12 mouse cellular contexts compared by ENCODE assay signal in the genomic region with DNA sequence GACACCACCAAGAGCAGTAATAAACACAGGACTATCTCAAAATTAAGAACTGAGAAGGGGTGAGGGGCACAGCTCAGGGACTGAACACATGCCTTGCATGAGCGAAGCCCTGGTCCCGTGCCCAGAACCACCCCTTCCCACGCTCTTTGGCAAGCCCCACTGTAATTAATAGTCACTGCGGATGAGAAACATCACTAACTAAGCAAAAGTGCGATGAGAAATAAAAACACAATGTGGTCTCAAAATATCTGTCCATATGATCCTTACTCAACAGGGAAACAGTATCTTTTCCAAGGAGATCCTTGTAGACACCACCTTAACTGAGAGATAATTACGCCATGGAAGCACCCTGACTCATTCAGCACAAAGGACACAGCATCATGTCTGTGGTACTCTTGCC. TPM values are rescaled to one million over a fixed set of nuclear protein-coding genes. Genes with fewer than 3 reads are reported as not detected.
DNase-seq lines count a peak whose midpoint lies in the region; ATAC-seq and TF ChIP-seq lines count a peak whose summit lies in the region.
"Had no signal": no experiment of that assay in that cellular context is flagged by ENCODE, and none has a peak within 500 bp of the region (broad histone marks: within the 10 kb centered on the region; RNA-seq: fewer than 3 reads in every experiment).

No protein-coding gene starts in this region.

- H3K4me3 ChIP-seq in hindbrain, embryonic 15.5 days, result no peak overlapping the region
- no peak overlapping the region for H3K4me3 ChIP-seq in hindbrain, embryonic 12.5 days
- no peak overlapping the region for H3K4me3 ChIP-seq in layer of hippocampus, adult 2 months
- no peak overlapping the region for H3K4me3 ChIP-seq in intestine, postnatal 0 days (ENCODE audit: low read depth, low read length)
- H3K4me3 ChIP-seq: erythroblast, embryonic 14.5 days; liver, embryonic 15.5 days; midbrain, embryonic 13.5 days; stomach, embryonic 15.5 days had no signal

- intact Hi-C loops in left cerebral cortex, postnatal 36 days (cut with DNase I), result no loop called here

- H3K9ac ChIP-seq in hindbrain, embryonic 15.5 days, result no peak overlapping the region
- H3K9ac ChIP-seq in hindbrain, embryonic 12.5 days, result no peak overlapping the region
- H3K9ac ChIP-seq in intestine, postnatal 0 days (ENCODE audit: low read depth, low read length), result no peak overlapping the region
- H3K9ac ChIP-seq: liver, embryonic 15.5 days; midbrain, embryonic 13.5 days; stomach, embryonic 15.5 days had no signal

- H3K4me1 ChIP-seq in hindbrain, embryonic 15.5 days (replicated peaks), result no peaks in the 10 kb centered on the region
- no peaks in the 10 kb centered on the region for H3K4me1 ChIP-seq in hindbrain, embryonic 12.5 days
- H3K4me1 ChIP-seq in intestine, postnatal 0 days (replicated peaks; ENCODE audit: control insufficient read depth, insufficient read depth, low read length), result no peaks in the 10 kb centered on the region
- H3K4me1 ChIP-seq: liver, embryonic 15.5 days; midbrain, embryonic 13.5 days; stomach, embryonic 15.5 days had no signal

- DNase-seq in NIH3T3 (ENCODE audit: low read depth), result peak; percentile 16
- DNase-seq in layer of hippocampus, adult 2 months (ENCODE audit: low spot score in 2 of 2), result peak; percentile 81 to 86
- DNase-seq in left cerebral cortex, postnatal 36 days (ENCODE audit: low spot score in 2 of 2), result peak; percentile 40 to 49
- DNase-seq in thymus, postnatal 0 days (ENCODE audit: low spot score), result no peak

- H3K36me3 ChIP-seq in hindbrain, embryonic 15.5 days, result peaks cover 19% of the 10 kb centered on the region
- H3K36me3 ChIP-seq in hindbrain, embryonic 12.5 days, result peaks cover 26% of the 10 kb centered on the region
- peaks cover 6% of the 10 kb centered on the region; the same call in 1 of the 2 replicates for H3K36me3 ChIP-seq in intestine, postnatal 0 days (ENCODE audit: control insufficient read depth, insufficient read depth)
- H3K36me3 ChIP-seq: liver, embryonic 15.5 days; stomach, embryonic 15.5 days had no signal

- no peak overlapping the region for H3K27ac ChIP-seq in hindbrain, embryonic 15.5 days (replicated peaks)
- H3K27ac ChIP-seq in hindbrain, embryonic 12.5 days, result no peak overlapping the region
- H3K27ac ChIP-seq in layer of hippocampus, adult 2 months, result no peak overlapping the region
- H3K27ac ChIP-seq in intestine, postnatal 0 days (ENCODE audit: low read depth, low read length), result no peak overlapping the region
- H3K27ac ChIP-seq: liver, embryonic 15.5 days; midbrain, embryonic 13.5 days; stomach, embryonic 15.5 days had no signal

- 68% methylated on average over 6 of the region's 6 CpGs for WGBS in hindbrain, embryonic 15.5 days
- WGBS in hindbrain, embryonic 12.5 days, result 90% methylated on average over 6 of the region's 6 CpGs
- 87% methylated on average over 6 of the region's 6 CpGs for WGBS in intestine, postnatal 0 days

- no peaks in the 10 kb centered on the region for H3K27me3 ChIP-seq in hindbrain, embryonic 15.5 days
- H3K27me3 ChIP-seq in hindbrain, embryonic 12.5 days, result no peaks in the 10 kb centered on the region
- H3K27me3 ChIP-seq in intestine, postnatal 0 days (replicated peaks; ENCODE audit: control insufficient read depth, insufficient read depth, low read length), result no peaks in the 10 kb centered on the region
- H3K27me3 ChIP-seq: liver, embryonic 15.5 days; midbrain, embryonic 13.5 days; stomach, embryonic 15.5 days had no signal

- ATAC-seq in hindbrain, embryonic 15.5 days (ENCODE audit: low FRiP score, low read depth), result peak; percentile 69
- ATAC-seq in hindbrain, embryonic 12.5 days (ENCODE audit: low FRiP score), result no peak
- ATAC-seq in monocyte, adult 5-6 weeks (replicated peaks; ENCODE audit: insufficient number of reproducible peaks, low FRiP score, low TSS enrichment, poor library complexity, severe bottlenecking), result no peak
- ATAC-seq in intestine, postnatal 0 days, result no peak
- ATAC-seq: midbrain, embryonic 13.5 days had no signal

- no peak for TF ChIP-seq CTCF in layer of hippocampus, adult 2 months (conservative IDR thresholded peaks at IDR 0.05)
- no peak for TF ChIP-seq CTCF in intestine, postnatal 0 days (IDR thresholded peaks at IDR 0.05; ENCODE audit: low read depth)

- H3K9me3 ChIP-seq in hindbrain, embryonic 15.5 days, result no peaks in the 10 kb centered on the region
- H3K9me3 ChIP-seq in hindbrain, embryonic 12.5 days (replicated peaks), result no peaks in the 10 kb centered on the region
- H3K9me3 ChIP-seq in intestine, postnatal 0 days (ENCODE audit: control insufficient read depth), result no peaks in the 10 kb centered on the region
- H3K9me3 ChIP-seq: liver, embryonic 15.5 days; midbrain, embryonic 13.5 days; stomach, embryonic 15.5 days had no signal

- H3K4me2 ChIP-seq in hindbrain, embryonic 15.5 days, result no peak overlapping the region
- H3K4me2 ChIP-seq in hindbrain, embryonic 12.5 days (replicated peaks), result no peak overlapping the region
- H3K4me2 ChIP-seq in intestine, postnatal 0 days (replicated peaks; ENCODE audit: low read depth), result no peak overlapping the region
- H3K4me2 ChIP-seq: liver, embryonic 15.5 days; midbrain, embryonic 13.5 days; stomach, embryonic 15.5 days had no signal

RNA-seq across cellular contexts. Expression of a gene that starts 17.9 kb away (rescaled TPM):
- polyA plus RNA-seq in hindbrain, embryonic 15.5 days (2015; fragmentation: Nextera tagmentation; extraction: Ambion mirVana), result 7.9 and 8.2 TPM in 2 replicates
- polyA plus RNA-seq in hindbrain, embryonic 12.5 days (2016; fragmentation: Nextera tagmentation; extraction: Ambion mirVana), result 9.4 and 10.1 TPM in 2 replicates
- total RNA-seq in layer of hippocampus, adult 2 months (2021), result 10 to 100 TPM; 58.2 to 59.9 TPM
- 10 to 100 TPM; 84.1 to 91.3 TPM for total RNA-seq in left cerebral cortex, postnatal 36 days (2021)
- 1.1 to 3.1 TPM (median 1.2 TPM) in 3 replicates for total RNA-seq in monocyte, adult 5-6 weeks (2017)
- polyA plus RNA-seq in intestine, postnatal 0 days (2015; fragmentation: Nextera tagmentation; extraction: Ambion mirVana), result 2.8 and 3.1 TPM in 2 replicates
- polyA plus RNA-seq in thymus, postnatal 0 days (2015; fragmentation: Nextera tagmentation; extraction: Ambion mirVana), result 2.5 and 2.8 TPM in 2 replicates

RNA-seq across cellular contexts. Expression of a gene that starts 49.6 kb away (rescaled TPM):
- 10.8 and 12.8 TPM in 2 replicates for polyA plus RNA-seq in hindbrain, embryonic 15.5 days (2015; fragmentation: Nextera tagmentation; extraction: Ambion mirVana)
- polyA plus RNA-seq in hindbrain, embryonic 12.5 days (2016; fragmentation: Nextera tagmentation; extraction: Ambion mirVana), result 12.7 and 14.2 TPM in 2 replicates
- total RNA-seq in layer of hippocampus, adult 2 months (2021), result 10 to 100 TPM; 47.8 to 51.9 TPM
- total RNA-seq in left cerebral cortex, postnatal 36 days (2021), result 10 to 100 TPM; 60.9 to 61.6 TPM
- total RNA-seq in monocyte, adult 5-6 weeks (2017), result 43.9 to 60.4 TPM (median 50.6 TPM) in 3 replicates
- polyA plus RNA-seq in intestine, postnatal 0 days (2015; fragmentation: Nextera tagmentation; extraction: Ambion mirVana), result 5.9 and 7.0 TPM in 2 replicates
- 12.7 and 13.3 TPM in 2 replicates for polyA plus RNA-seq in thymus, postnatal 0 days (2015; fragmentation: Nextera tagmentation; extraction: Ambion mirVana)
